Mouse (Mus musculus): ENCODE measurements around the gene F2. TPM values are rescaled to one million over a fixed set of nuclear protein-coding genes. Genes with fewer than 3 reads are reported as not detected.

Gene F2
- 3.0 and 3.7 TPM in 2 replicates for polyA plus RNA-seq (2015; fragmentation: Nextera tagmentation; extraction: Ambion mirVana)

DNA sequence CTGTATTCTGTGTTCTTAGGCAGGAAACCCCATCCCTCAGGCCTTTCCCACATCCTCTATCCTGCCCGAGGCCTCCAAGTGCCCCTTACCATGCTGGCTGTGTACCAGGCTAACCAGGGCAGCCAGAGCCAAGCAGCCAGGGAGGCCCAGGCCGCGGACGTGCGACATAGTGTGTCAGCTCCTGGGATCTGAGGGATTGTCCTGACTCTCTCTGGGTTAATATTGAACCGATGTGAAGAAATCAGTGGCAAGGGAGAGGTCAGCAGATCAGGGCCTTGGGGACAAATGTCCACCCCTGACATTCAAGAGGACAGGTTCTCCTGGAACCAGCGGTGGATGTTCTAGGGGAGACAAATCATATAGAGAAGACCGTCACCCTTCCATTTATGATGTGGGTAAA is at the start of gene F2:
TSS of gene F2 (minus strand) at position 186 of the 400 bp plus-strand sequence.
- H3K4me3 ChIP-seq (ENCODE audit: low read depth, low read length) = no peak within 1 kb of the TSS
- H3K9ac ChIP-seq (ENCODE audit: low read depth, low read length) = no peak within 1 kb of the TSS
- H3K27ac ChIP-seq (ENCODE audit: low read depth, low read length) = peak within 1 kb of the TSS; percentile 35; the same call in 1 of the 2 replicates
- no peak for ATAC-seq
- H3K4me2 ChIP-seq (replicated peaks; ENCODE audit: low read depth) = no peak within 1 kb of the TSS
- H3K36me3 ChIP-seq (ENCODE audit: control insufficient read depth, insufficient read depth) = no peaks in the 10 kb centered on the region
- H3K4me1 ChIP-seq (replicated peaks; ENCODE audit: control insufficient read depth, insufficient read depth, low read length) = no peaks in the 10 kb centered on the region
- TF ChIP-seq CTCF (IDR thresholded peaks at IDR 0.05; ENCODE audit: low read depth) = no peak
- no peaks in the 10 kb centered on the region for H3K9me3 ChIP-seq (ENCODE audit: control insufficient read depth)
- WGBS = 69% methylated on average over 8 of the region's 8 CpGs
- no peaks in the 10 kb centered on the region for H3K27me3 ChIP-seq (replicated peaks; ENCODE audit: control insufficient read depth, insufficient read depth, low read length)

DNA sequence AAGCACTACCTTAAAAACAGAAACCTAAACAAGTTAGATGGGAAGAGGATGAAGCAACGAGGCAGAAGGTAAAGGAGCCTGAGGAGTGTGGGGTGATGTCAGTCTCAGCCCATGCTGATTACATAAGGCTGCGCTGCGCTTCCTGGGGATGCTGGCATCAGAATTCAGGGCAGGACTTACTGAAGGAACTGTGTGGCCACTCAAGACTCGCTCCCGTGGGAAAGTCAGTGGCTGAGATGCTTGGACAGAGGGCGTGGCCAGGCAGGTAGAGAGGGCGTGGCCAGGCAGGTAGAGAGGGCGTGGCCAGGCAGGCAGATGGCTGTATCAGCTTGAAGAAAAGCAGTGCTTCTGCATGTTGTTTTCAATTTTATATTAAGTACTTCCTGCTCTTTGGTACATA is 47.7 kb upstream of the F2 start:
- TF ChIP-seq CTCF (IDR thresholded peaks at IDR 0.05; ENCODE audit: low read depth) = no peak
- H3K9me3 ChIP-seq (ENCODE audit: control insufficient read depth) = no peaks in the 10 kb centered on the region
- WGBS = 65% methylated on average over 8 of the region's 8 CpGs

DNA sequence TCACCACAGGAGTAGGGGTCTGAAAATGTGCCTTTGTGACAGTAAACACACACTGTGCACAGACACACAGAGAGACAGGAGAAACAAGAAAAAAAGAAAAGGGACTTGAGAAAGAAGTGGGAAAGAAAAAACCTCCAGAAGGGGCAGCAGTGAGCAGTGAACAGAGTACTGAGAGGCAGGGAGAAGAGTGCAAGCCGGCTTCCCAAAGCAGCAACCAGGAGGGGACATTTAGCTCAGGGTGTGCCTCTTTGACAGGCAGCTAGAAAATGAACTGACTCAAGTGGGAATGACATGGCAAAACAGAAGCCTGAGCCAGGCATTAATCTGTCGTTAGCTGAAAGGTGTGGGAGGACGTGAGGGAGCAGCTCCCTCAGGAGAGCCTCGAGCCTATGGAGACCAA is 46.6 kb upstream of the F2 start:
- Histone ChIP-seq H3K4me2 (replicated peaks; ENCODE audit: low read depth) (no peak overlapping the region), H3K36me3 (ENCODE audit: control insufficient read depth, insufficient read depth) (peaks cover 70% of the 10 kb centered on the region), H3K9me3 (ENCODE audit: control insufficient read depth) (no peaks in the 10 kb centered on the region), H3K27me3 (replicated peaks; ENCODE audit: control insufficient read depth, insufficient read depth, low read length) (no peaks in the 10 kb centered on the region), H3K4me1 (replicated peaks; ENCODE audit: control insufficient read depth, insufficient read depth, low read length) (no peaks in the 10 kb centered on the region), H3K9ac (ENCODE audit: low read depth, low read length) (no peak overlapping the region), H3K4me3 (ENCODE audit: low read depth, low read length) (no peak overlapping the region), H3K27ac (ENCODE audit: low read depth, low read length) (no peak overlapping the region)
- WGBS = 60% methylated on average over 4 of the region's 4 CpGs
- no peak for ATAC-seq
- peak; percentile 72 for TF ChIP-seq CTCF (IDR thresholded peaks at IDR 0.05; ENCODE audit: low read depth)

More for the DNA sequence above, 47.7 kb upstream of the F2 start:
- no peak for ATAC-seq
- no peak overlapping the region for H3K27ac ChIP-seq (ENCODE audit: low read depth, low read length)
- peaks cover 72% of the 10 kb centered on the region for H3K36me3 ChIP-seq (ENCODE audit: control insufficient read depth, insufficient read depth)
- H3K4me3 ChIP-seq (ENCODE audit: low read depth, low read length) = no peak overlapping the region
- H3K9ac ChIP-seq (ENCODE audit: low read depth, low read length) = no peak overlapping the region
- H3K4me1 ChIP-seq (replicated peaks; ENCODE audit: control insufficient read depth, insufficient read depth, low read length) = no peaks in the 10 kb centered on the region
- H3K27me3 ChIP-seq (replicated peaks; ENCODE audit: control insufficient read depth, insufficient read depth, low read length) = no peaks in the 10 kb centered on the region
- no peak overlapping the region for H3K4me2 ChIP-seq (replicated peaks; ENCODE audit: low read depth)

DNA sequence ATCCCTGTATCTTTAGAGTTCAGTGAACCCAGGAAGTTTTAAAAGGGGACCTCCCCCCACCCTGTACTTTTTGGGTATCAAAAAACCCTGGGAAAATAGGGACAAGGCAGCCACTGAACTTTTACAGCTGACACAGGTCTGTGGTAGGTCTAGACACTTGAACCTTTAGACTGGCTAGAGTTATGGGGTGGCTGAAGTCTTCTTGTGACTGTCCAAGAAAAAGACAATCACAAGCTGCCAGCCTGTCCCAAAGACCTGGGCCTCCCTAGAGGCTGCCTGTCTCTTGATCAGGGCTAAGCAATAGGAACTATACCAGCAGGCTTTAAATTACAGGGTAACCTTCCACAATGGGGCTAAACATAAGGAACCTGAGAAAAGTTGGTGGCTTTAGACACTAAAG is 40.7 kb upstream of the F2 start:
- H3K4me2 ChIP-seq (replicated peaks; ENCODE audit: low read depth) = no peak overlapping the region
- no peak for ATAC-seq
- H3K27me3 ChIP-seq (replicated peaks; ENCODE audit: control insufficient read depth, insufficient read depth, low read length) = no peaks in the 10 kb centered on the region
- H3K4me3 ChIP-seq (ENCODE audit: low read depth, low read length) = no peak overlapping the region
- TF ChIP-seq CTCF (IDR thresholded peaks at IDR 0.05; ENCODE audit: low read depth) = no peak
- H3K4me1 ChIP-seq (replicated peaks; ENCODE audit: control insufficient read depth, insufficient read depth, low read length) = no peaks in the 10 kb centered on the region
- H3K9ac ChIP-seq (ENCODE audit: low read depth, low read length) = no peak overlapping the region
- no peak overlapping the region for H3K27ac ChIP-seq (ENCODE audit: low read depth, low read length)
- H3K36me3 ChIP-seq (ENCODE audit: control insufficient read depth, insufficient read depth) = peaks cover 87% of the 10 kb centered on the region
- no peaks in the 10 kb centered on the region for H3K9me3 ChIP-seq (ENCODE audit: control insufficient read depth)

DNA sequence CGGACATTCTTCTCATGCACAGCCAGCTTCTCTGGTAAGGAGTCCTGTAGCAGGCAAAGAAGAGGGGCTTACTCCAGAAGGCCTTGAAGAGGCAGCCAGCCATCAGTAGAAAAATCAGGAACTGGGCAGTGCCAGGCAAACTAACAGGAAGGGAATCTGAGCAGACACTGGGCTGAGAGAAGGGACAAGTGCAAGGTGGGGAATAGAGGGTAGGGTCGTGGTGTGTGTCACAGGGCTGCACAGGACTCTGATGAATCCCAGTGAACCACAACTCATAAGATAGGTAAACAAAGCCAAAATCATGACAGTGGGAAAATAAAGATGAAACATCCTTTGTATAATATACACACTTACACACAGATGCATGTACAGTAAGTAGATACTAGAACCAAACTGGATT is 40.2 kb upstream of the F2 start:
- peaks cover 84% of the 10 kb centered on the region for H3K36me3 ChIP-seq (ENCODE audit: control insufficient read depth, insufficient read depth)
- no peaks in the 10 kb centered on the region for H3K4me1 ChIP-seq (replicated peaks; ENCODE audit: control insufficient read depth, insufficient read depth, low read length)
- 72% methylated on average over 2 of the region's 2 CpGs for WGBS
- no peak for ATAC-seq
- H3K27me3 ChIP-seq (replicated peaks; ENCODE audit: control insufficient read depth, insufficient read depth, low read length) = no peaks in the 10 kb centered on the region
- no peak overlapping the region for H3K4me2 ChIP-seq (replicated peaks; ENCODE audit: low read depth)
- H3K9ac ChIP-seq (ENCODE audit: low read depth, low read length) = no peak overlapping the region
- H3K27ac ChIP-seq (ENCODE audit: low read depth, low read length) = no peak overlapping the region
- no peak overlapping the region for H3K4me3 ChIP-seq (ENCODE audit: low read depth, low read length)
- no peaks in the 10 kb centered on the region for H3K9me3 ChIP-seq (ENCODE audit: control insufficient read depth)
- TF ChIP-seq CTCF (IDR thresholded peaks at IDR 0.05; ENCODE audit: low read depth) = no peak

DNA sequence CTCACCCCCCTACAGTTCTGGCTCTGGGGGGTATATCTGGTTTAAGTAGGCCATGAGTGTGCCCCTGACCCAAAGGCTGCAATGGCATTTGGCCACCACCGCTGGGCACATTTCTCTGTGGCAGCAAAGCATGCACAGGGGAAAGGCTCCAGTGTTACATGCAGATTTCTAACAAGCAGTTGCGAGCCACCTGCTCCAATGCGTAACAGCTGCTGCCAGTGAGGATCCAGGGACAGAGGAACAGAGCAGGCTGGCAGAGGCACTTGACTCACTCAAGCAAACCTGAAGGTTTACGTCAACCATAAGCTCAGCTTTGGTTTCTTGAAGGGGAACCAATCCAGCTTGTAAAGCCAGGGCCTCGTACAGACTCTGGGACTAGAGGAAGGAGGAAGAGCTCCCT is 38.7 kb upstream of the F2 start:
- no peak for TF ChIP-seq CTCF (IDR thresholded peaks at IDR 0.05; ENCODE audit: low read depth)
- Histone ChIP-seq H3K4me2 (replicated peaks; ENCODE audit: low read depth) (no peak overlapping the region), H3K36me3 (ENCODE audit: control insufficient read depth, insufficient read depth) (peaks cover 86% of the 10 kb centered on the region), H3K9ac (ENCODE audit: low read depth, low read length) (no peak overlapping the region), H3K27me3 (replicated peaks; ENCODE audit: control insufficient read depth, insufficient read depth, low read length) (no peaks in the 10 kb centered on the region), H3K4me1 (replicated peaks; ENCODE audit: control insufficient read depth, insufficient read depth, low read length) (no peaks in the 10 kb centered on the region), H3K9me3 (ENCODE audit: control insufficient read depth) (no peaks in the 10 kb centered on the region), H3K27ac (ENCODE audit: low read depth, low read length) (no peak overlapping the region), H3K4me3 (ENCODE audit: low read depth, low read length) (no peak overlapping the region)
- WGBS = 88% methylated on average over 5 of the region's 5 CpGs
- ATAC-seq = no peak

DNA sequence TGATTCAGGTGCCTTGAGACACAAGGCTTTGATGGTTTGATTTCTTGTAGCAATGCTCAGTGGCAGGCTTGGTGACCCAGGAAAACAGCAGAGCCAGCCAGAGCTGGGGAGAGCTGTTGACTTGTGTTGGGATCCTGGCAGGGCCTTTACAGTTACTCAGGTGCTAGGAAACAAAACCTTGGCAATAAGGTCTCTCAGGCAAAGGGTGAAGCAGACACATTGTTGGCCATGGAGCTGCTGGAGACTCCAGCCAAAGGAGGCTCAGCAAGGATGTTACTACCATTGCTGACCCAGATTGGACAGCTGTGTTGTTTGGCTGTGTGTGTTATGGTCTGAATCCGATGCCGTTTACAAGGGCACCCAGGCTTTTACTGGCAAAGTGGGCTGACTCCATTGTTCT is 37.4 kb upstream of the F2 start:
- Histone ChIP-seq H3K9ac (ENCODE audit: low read depth, low read length) (no peak overlapping the region), H3K27ac (ENCODE audit: low read depth, low read length) (0 out of 2 replicates have a peak overlapping the region, but pooled peaks have one; percentile 4), H3K4me3 (ENCODE audit: low read depth, low read length) (no peak overlapping the region), H3K9me3 (ENCODE audit: control insufficient read depth) (no peaks in the 10 kb centered on the region), H3K36me3 (ENCODE audit: control insufficient read depth, insufficient read depth) (peaks cover 86% of the 10 kb centered on the region), H3K4me1 (replicated peaks; ENCODE audit: control insufficient read depth, insufficient read depth, low read length) (no peaks in the 10 kb centered on the region), H3K27me3 (replicated peaks; ENCODE audit: control insufficient read depth, insufficient read depth, low read length) (no peaks in the 10 kb centered on the region), H3K4me2 (replicated peaks; ENCODE audit: low read depth) (no peak overlapping the region)
- 82% methylated on average over 2 of the region's 2 CpGs for WGBS
- no peak for TF ChIP-seq CTCF (IDR thresholded peaks at IDR 0.05; ENCODE audit: low read depth)
- no peak for ATAC-seq
